Mouse (Mus musculus) kidney, postnatal 0 days (tissue): Measurements from ENCODE around the gene 2210016L21Rik. TPM values are rescaled to one million over a fixed set of nuclear protein-coding genes. Genes with fewer than 3 reads are reported as not detected.

Experiments
- ATAC-seq: fragments of 200-750 bp; cut with Nextera tagmentation; replicated peaks from 2 replicates; pipeline ENCODE4 v1.8.0; 2017; ENCODE audit warnings: low read depth, moderate number of reproducible peaks, moderate TSS enrichment, moderate library complexity; ENCODE audit not compliant: low FRiP score
- DNase-seq: peaks from one replicate; pipeline ENCODE4 v3.0.0-alpha.2; 2016; ENCODE audit warnings: low spot score
- H3K27ac ChIP-seq: fragments of 300-500 bp; sonication (generic); 2 replicates; pipeline ENCODE4 v1.5.1; 2014; ENCODE audit warnings: mild to moderate bottlenecking
- H3K27me3 ChIP-seq: fragments of 300-500 bp; sonication (generic); 2 replicates; pipeline ENCODE4 v1.6.1; 2014; ENCODE audit warnings: low read length, mixed read lengths; ENCODE audit not compliant: insufficient read depth
- H3K36me3 ChIP-seq: fragments of 300-500 bp; sonication (generic); 2 replicates; pipeline ENCODE4 v1.6.1; 2014; ENCODE audit warnings: low read length, mixed read lengths; ENCODE audit not compliant: insufficient read depth
- H3K4me1 ChIP-seq: fragments of 300-500 bp; sonication (generic); replicated peaks from 2 replicates; pipeline ENCODE4 v1.6.1; 2014; ENCODE audit warnings: antibody characterized with exemption, low read length, mixed read lengths; ENCODE audit not compliant: insufficient read depth
- H3K4me2 ChIP-seq: fragments of 300-500 bp; sonication (generic); 2 replicates; pipeline ENCODE4 v1.6.1; 2014; ENCODE audit warnings: mild to moderate bottlenecking, low read length, moderate library complexity, mixed read lengths
- H3K4me3 ChIP-seq: fragments of 300-500 bp; sonication (generic); replicated peaks from 2 replicates; pipeline ENCODE4 v1.5.1; 2014; ENCODE audit warnings: low read depth, low read length
- H3K9ac ChIP-seq: fragments of 300-500 bp; sonication (generic); 2 replicates; pipeline ENCODE4 v1.6.1; 2014; ENCODE audit warnings: low read depth, low read length
- H3K9me3 ChIP-seq: fragments of 300-500 bp; sonication (generic); replicated peaks from 2 replicates; pipeline ENCODE4 v1.6.1; 2016; ENCODE audit warnings: low read length, inconsistent platforms, mixed read lengths
- CTCF ChIP-seq: IDR thresholded peaks from 2 replicates; pipeline ENCODE4 v1.5.1; 2016; ENCODE audit warnings: antibody characterized with exemption, low read depth, mild to moderate bottlenecking, moderate library complexity
- WGBS: fragments of 180-500 bp; shearing (Covaris S2); extraction: QIAGEN DNeasy Blood & Tissue Kit; methylation state at CpG from one replicate; pipeline ENCODE4 v1.1.7; 2014; 5-methylcytosine and 5-hydroxymethylcytosine counted together
- polyA plus RNA-seq: library from polyadenylated mRNA; unstranded; fragments of >200 nt; fragmentation: Nextera tagmentation; extraction: Ambion mirVana; gene quantifications from 2 replicates; pipeline ENCODE4 v1.2.1, GENCODE M21; 2015

Gene 2210016L21Rik
- polyA plus RNA-seq, 1 experiment from 2014 or later, result 75.3 TPM

- Histone ChIP-seq H3K36me3 (no peaks in the 10 kb centered on the region), H3K9me3 (no peaks in the 10 kb centered on the region), H3K27me3 (no peaks in the 10 kb centered on the region), H3K9ac (no peak overlapping the region), H3K27ac (peak overlapping the region; percentile 79), H3K4me1 (peaks cover 10% of the 10 kb centered on the region), H3K4me3 (no peak overlapping the region), H3K4me2 (peak overlapping the region; percentile 3; the same call in 1 of the 2 replicates)
- TF ChIP-seq CTCF, result no peak
- DNase-seq (no peak), ATAC-seq (no peak)
- WGBS, result 50% methylated on average over 7 of the region's 7 CpGs
Observed at GRCm38 (mm10) chr5:114964315-114964966, 22.5 kb downstream of the 2210016L21Rik start.

- no peaks in the 10 kb centered on the region for H3K27me3 ChIP-seq
- no peaks in the 10 kb centered on the region for H3K9me3 ChIP-seq
- H3K4me2 ChIP-seq, result no peak overlapping the region
- TF ChIP-seq CTCF, result no peak
- H3K4me1 ChIP-seq, result peaks cover 10% of the 10 kb centered on the region
- H3K9ac ChIP-seq, result no peak overlapping the region
- peak overlapping the region; percentile 79 for H3K27ac ChIP-seq
- H3K36me3 ChIP-seq, result no peaks in the 10 kb centered on the region
- DNase-seq, result peak; percentile 41
- WGBS, result 29% methylated on average over 17 of the region's 17 CpGs
- 0 out of 2 replicates have a peak, but pooled peaks have one; percentile 15 for ATAC-seq
- no peak overlapping the region for H3K4me3 ChIP-seq
Observed at GRCm38 (mm10) chr5:114964967-114965898, 23.3 kb downstream of the 2210016L21Rik start.

- Histone ChIP-seq H3K4me1 (peaks cover 4% of the 10 kb centered on the region), H3K9me3 (no peaks in the 10 kb centered on the region), H3K4me2 (peak overlapping the region; percentile 63), H3K36me3 (no peaks in the 10 kb centered on the region), H3K4me3 (no peak overlapping the region; the same call in 1 of the 2 replicates), H3K27ac (peak overlapping the region; percentile 81), H3K27me3 (no peaks in the 10 kb centered on the region), H3K9ac (peak overlapping the region; percentile 70)
- ATAC-seq, result no peak
- WGBS, result 22% methylated on average over 14 of the region's 14 CpGs
- no peak for DNase-seq
- 0 out of 2 replicates have a peak, but pooled peaks have one; percentile 13 for TF ChIP-seq CTCF
Observed at GRCm38 (mm10) chr5:114967523-114968268, 25.7 kb downstream of the 2210016L21Rik start.

GRCm38 (mm10) chr5:114968651-114969050 lies 26.7 kb downstream of the 2210016L21Rik start:
- no peaks in the 10 kb centered on the region for H3K9me3 ChIP-seq
- TF ChIP-seq CTCF, result no peak
- ATAC-seq (peak; percentile 55), DNase-seq (peak; percentile 52)
- WGBS, result 10% methylated on average over 7 of the region's 7 CpGs
- peak overlapping the region; percentile 63 for H3K4me2 ChIP-seq
- H3K27ac ChIP-seq, result peak overlapping the region; percentile 81
- H3K27me3 ChIP-seq, result no peaks in the 10 kb centered on the region
- no peaks in the 10 kb centered on the region for H3K36me3 ChIP-seq
- H3K9ac ChIP-seq, result peak overlapping the region; percentile 70
- peaks cover 4% of the 10 kb centered on the region; the same call in 1 of the 2 replicates for H3K4me1 ChIP-seq
- peak overlapping the region; percentile 39 for H3K4me3 ChIP-seq

- DNase-seq, result peak; percentile 52
- Histone ChIP-seq H3K9me3 (no peaks in the 10 kb centered on the region), H3K27me3 (no peaks in the 10 kb centered on the region), H3K27ac (peak overlapping the region; percentile 81), H3K4me2 (peak overlapping the region; percentile 63), H3K36me3 (no peaks in the 10 kb centered on the region), H3K4me3 (peak overlapping the region; percentile 39), H3K4me1 (peaks cover 4% of the 10 kb centered on the region; the same call in 1 of the 2 replicates), H3K9ac (peak overlapping the region; percentile 70)
- TF ChIP-seq CTCF, result no peak
- ATAC-seq, result peak; percentile 77
- 9% methylated on average over 4 of the region's 4 CpGs for WGBS
Observed at GRCm38 (mm10) chr5:114969064-114969463, 27.1 kb downstream of the 2210016L21Rik start.
